Mouse (Mus musculus): ENCODE results near the gene Pdia5. TPM values are rescaled to one million over a fixed set of nuclear protein-coding genes. Genes with fewer than 3 reads are reported as not detected.
A peak's percentile ranks its signal among the peaks of the same experiment; 100 is the strongest.

Gene Pdia5
- polyA plus RNA-seq, 1 experiment, result 11.3 TPM

DNA sequence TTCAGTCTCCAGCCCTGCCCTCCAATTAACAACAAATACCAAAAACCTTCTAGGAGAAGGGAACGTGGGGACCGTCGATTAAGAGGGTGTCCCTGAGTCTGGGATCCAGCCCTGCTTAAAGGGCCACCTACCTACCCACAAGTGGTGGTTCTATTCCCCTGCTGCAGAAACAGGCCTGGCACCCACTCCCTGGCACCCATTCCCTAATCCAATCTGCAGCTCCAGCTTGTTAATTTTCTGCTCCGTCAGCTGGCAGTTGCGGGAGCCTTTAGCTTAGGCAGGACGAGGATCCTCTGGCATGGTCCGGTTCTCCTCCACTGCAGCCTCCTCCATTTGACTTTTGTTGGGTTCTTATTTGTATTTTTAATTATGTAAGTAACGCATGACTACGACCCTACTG is 87.3 kb downstream of the Pdia5 start:
- Histone ChIP-seq H3K4me1 (ENCODE audit: control insufficient read depth, insufficient read depth, low read length) (no peaks in the 10 kb centered on the region), H3K4me3 (replicated peaks; ENCODE audit: extremely low read depth, low read depth, low read length) (no peak overlapping the region)
- TF ChIP-seq POLR2A (IDR thresholded peaks at IDR 0.05; ENCODE audit: borderline replicate concordance, extremely low read depth, low read depth, low read length), result no peak
- TF ChIP-seq CTCF (IDR thresholded peaks at IDR 0.05; ENCODE audit: insufficient read depth, low read length), result no peak
- DNase-seq, result no peak
- WGBS, result 95% methylated on average over 9 of the region's 9 CpGs

GRCm38 (mm10) chr16:35392813-35393212 is 97.9 kb downstream of the Pdia5 start:
- WGBS, result 79% methylated on average over 8 of the region's 8 CpGs
- Histone ChIP-seq H3K4me3 (replicated peaks; ENCODE audit: extremely low read depth, low read depth, low read length) (no peak overlapping the region), H3K4me1 (ENCODE audit: control insufficient read depth, insufficient read depth, low read length) (no peaks in the 10 kb centered on the region)
- DNase-seq, result no peak
- no peak for TF ChIP-seq POLR2A (IDR thresholded peaks at IDR 0.05; ENCODE audit: borderline replicate concordance, extremely low read depth, low read depth, low read length)
- TF ChIP-seq CTCF (IDR thresholded peaks at IDR 0.05; ENCODE audit: insufficient read depth, low read length), result no peak

- WGBS, result 54% methylated on average over 3 of the region's 3 CpGs
- Histone ChIP-seq H3K4me1 (ENCODE audit: control insufficient read depth, insufficient read depth, low read length) (no peaks in the 10 kb centered on the region), H3K4me3 (replicated peaks; ENCODE audit: extremely low read depth, low read depth, low read length) (no peak overlapping the region)
- no peak for DNase-seq
- TF ChIP-seq CTCF (IDR thresholded peaks at IDR 0.05; ENCODE audit: insufficient read depth, low read length) (no peak), POLR2A (IDR thresholded peaks at IDR 0.05; ENCODE audit: borderline replicate concordance, extremely low read depth, low read depth, low read length) (no peak)
Measured at GRCm38 (mm10) chr16:35385654-35386053, 105.0 kb downstream of the Pdia5 start.

DNA sequence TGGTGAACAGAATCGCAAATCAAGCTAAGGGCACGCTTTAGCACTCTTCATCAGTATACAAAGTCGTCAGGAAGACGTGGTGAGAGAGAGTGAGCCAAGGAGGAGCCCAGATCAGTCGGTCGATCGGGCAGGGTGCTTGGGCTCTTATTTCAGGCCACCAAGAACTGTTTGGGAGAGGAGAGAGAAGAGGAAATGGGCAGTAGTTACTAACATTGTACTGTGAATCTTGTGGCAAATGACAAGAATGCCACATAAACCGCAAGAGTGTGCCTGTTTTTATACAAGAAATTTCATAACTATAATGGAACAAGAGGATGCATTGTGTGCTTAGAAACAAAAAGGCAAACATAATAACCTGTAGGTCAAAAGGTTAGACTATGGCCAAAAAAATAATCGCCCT is 110.6 kb downstream of the Pdia5 start:
- no peak overlapping the region for H3K4me3 ChIP-seq (replicated peaks; ENCODE audit: extremely low read depth, low read depth, low read length)
- WGBS, result 75% methylated on average over 9 of the region's 9 CpGs
- TF ChIP-seq POLR2A (IDR thresholded peaks at IDR 0.05; ENCODE audit: borderline replicate concordance, extremely low read depth, low read depth, low read length), result no peak
- TF ChIP-seq CTCF (IDR thresholded peaks at IDR 0.05; ENCODE audit: insufficient read depth, low read length), result no peak
- no peak for DNase-seq
- H3K4me1 ChIP-seq (ENCODE audit: control insufficient read depth, insufficient read depth, low read length), result no peaks in the 10 kb centered on the region

- Histone ChIP-seq H3K4me1 (ENCODE audit: control insufficient read depth, insufficient read depth, low read length) (no peaks in the 10 kb centered on the region), H3K4me3 (replicated peaks; ENCODE audit: extremely low read depth, low read depth, low read length) (no peak overlapping the region)
- WGBS, result 85% methylated on average over 3 of the region's 3 CpGs
- no peak for DNase-seq
- TF ChIP-seq CTCF (IDR thresholded peaks at IDR 0.05; ENCODE audit: insufficient read depth, low read length) (no peak), POLR2A (IDR thresholded peaks at IDR 0.05; ENCODE audit: borderline replicate concordance, extremely low read depth, low read depth, low read length) (no peak)
Measured at GRCm38 (mm10) chr16:35379344-35379743, 111.3 kb downstream of the Pdia5 start.

GRCm38 (mm10) chr16:35364063-35364428 is 126.6 kb downstream of the Pdia5 start:
- under 1% methylated on average over 7 of the region's 7 CpGs for WGBS
- TF ChIP-seq CTCF (IDR thresholded peaks at IDR 0.05; ENCODE audit: insufficient read depth, low read length) (no peak), POLR2A (IDR thresholded peaks at IDR 0.05; ENCODE audit: borderline replicate concordance, extremely low read depth, low read depth, low read length) (no peak)
- no peak for DNase-seq

GRCm38 (mm10) chr16:35363150-35364062 is 127.3 kb downstream of the Pdia5 start, which contains the start of gene Sec22a:
Gene Sec22a (minus strand): TSS chr16:35363918.
- peak; percentile 93 for DNase-seq
- no peak for TF ChIP-seq CTCF (IDR thresholded peaks at IDR 0.05; ENCODE audit: insufficient read depth, low read length)
- peak; percentile 79 for TF ChIP-seq POLR2A (IDR thresholded peaks at IDR 0.05; ENCODE audit: borderline replicate concordance, extremely low read depth, low read depth, low read length)
- WGBS, result under 1% methylated on average over 67 of the region's 67 CpGs
- H3K4me1 ChIP-seq (ENCODE audit: control insufficient read depth, insufficient read depth, low read length), result peaks cover 5% of the 10 kb centered on the region
- H3K4me3 ChIP-seq (replicated peaks; ENCODE audit: extremely low read depth, low read depth, low read length), result peak within 1 kb of the TSS; percentile 87

More at GRCm38 (mm10) chr16:35364063-35364428, 126.6 kb downstream of the Pdia5 start:
- peaks cover 5% of the 10 kb centered on the region for H3K4me1 ChIP-seq (ENCODE audit: control insufficient read depth, insufficient read depth, low read length)
- H3K4me3 ChIP-seq (replicated peaks; ENCODE audit: extremely low read depth, low read depth, low read length), result peak overlapping the region; percentile 84

GRCm38 (mm10) chr16:35362221-35362620 is 128.5 kb downstream of the Pdia5 start:
- TF ChIP-seq POLR2A (IDR thresholded peaks at IDR 0.05; ENCODE audit: borderline replicate concordance, extremely low read depth, low read depth, low read length), result no peak
- no peak for TF ChIP-seq CTCF (IDR thresholded peaks at IDR 0.05; ENCODE audit: insufficient read depth, low read length)
- WGBS, result 91% methylated on average over 2 of the region's 2 CpGs

GRCm38 (mm10) chr16:35360593-35360992 is 130.1 kb downstream of the Pdia5 start:
- Histone ChIP-seq H3K4me1 (ENCODE audit: control insufficient read depth, insufficient read depth, low read length) (peaks cover 5% of the 10 kb centered on the region), H3K4me3 (replicated peaks; ENCODE audit: extremely low read depth, low read depth, low read length) (no peak overlapping the region)
- TF ChIP-seq CTCF (IDR thresholded peaks at IDR 0.05; ENCODE audit: insufficient read depth, low read length), result peak; percentile 84
- no peak for TF ChIP-seq POLR2A (IDR thresholded peaks at IDR 0.05; ENCODE audit: borderline replicate concordance, extremely low read depth, low read depth, low read length)
- WGBS, result 38% methylated on average over 6 of the region's 6 CpGs
- DNase-seq, result peak; percentile 56

More at GRCm38 (mm10) chr16:35362221-35362620, 128.5 kb downstream of the Pdia5 start:
- H3K4me1 ChIP-seq (ENCODE audit: control insufficient read depth, insufficient read depth, low read length), result peaks cover 5% of the 10 kb centered on the region
- DNase-seq, result no peak
- H3K4me3 ChIP-seq (replicated peaks; ENCODE audit: extremely low read depth, low read depth, low read length), result no peak overlapping the region

DNA sequence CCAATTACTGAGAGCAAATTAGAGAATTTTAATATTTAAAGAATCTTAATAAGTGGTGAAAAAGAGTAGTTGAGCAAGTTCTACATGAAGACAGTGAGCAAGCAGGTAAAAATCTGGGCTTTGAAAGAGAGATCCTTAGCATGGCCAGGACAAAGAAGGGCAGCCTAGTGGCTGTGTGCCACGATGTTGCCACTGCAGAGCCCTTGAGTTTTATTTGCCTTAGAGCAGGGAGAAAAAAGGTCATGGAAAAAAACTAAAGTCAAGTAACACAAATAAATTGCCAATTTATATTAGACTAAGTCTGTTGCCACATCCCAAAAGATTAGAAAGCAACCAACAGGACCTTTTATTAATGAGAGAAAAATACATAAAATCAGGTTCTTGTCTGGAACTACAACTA is 133.2 kb downstream of the Pdia5 start:
- Histone ChIP-seq H3K4me3 (replicated peaks; ENCODE audit: extremely low read depth, low read depth, low read length) (no peak overlapping the region), H3K4me1 (ENCODE audit: control insufficient read depth, insufficient read depth, low read length) (0 out of 2 replicates have a peak, but pooled peaks cover 2% of the 10 kb centered on the region)
- WGBS, result 60% methylated on average over 1 of the region's 1 CpGs
- TF ChIP-seq CTCF (IDR thresholded peaks at IDR 0.05; ENCODE audit: insufficient read depth, low read length), result no peak
- TF ChIP-seq POLR2A (IDR thresholded peaks at IDR 0.05; ENCODE audit: borderline replicate concordance, extremely low read depth, low read depth, low read length), result no peak
- DNase-seq, result no peak

Other genes starting within 250 kb of the Pdia5 start
- gene Sec22a, start 127.0 kb downstream of the Pdia5 start, polyA plus RNA-seq (2012; rRNA removed), result 13.2 and 23.4 TPM in 2 replicates
- gene Sema5b, start 50.3 kb upstream of the Pdia5 start, polyA plus RNA-seq (2012; rRNA removed), result 0.51 and 0.76 TPM in 2 replicates